Mouse (Mus musculus) spleen, postnatal 4 days (tissue): ENCODE data around the gene Arrdc2.

Experiments
- DNase-seq, 2 experiments: peaks; one replicate each; pipeline ENCODE4 v3.0.0; 2022; ENCODE audit warnings: low spot score in 2 of 2

Arrdc2 gene

DNA sequence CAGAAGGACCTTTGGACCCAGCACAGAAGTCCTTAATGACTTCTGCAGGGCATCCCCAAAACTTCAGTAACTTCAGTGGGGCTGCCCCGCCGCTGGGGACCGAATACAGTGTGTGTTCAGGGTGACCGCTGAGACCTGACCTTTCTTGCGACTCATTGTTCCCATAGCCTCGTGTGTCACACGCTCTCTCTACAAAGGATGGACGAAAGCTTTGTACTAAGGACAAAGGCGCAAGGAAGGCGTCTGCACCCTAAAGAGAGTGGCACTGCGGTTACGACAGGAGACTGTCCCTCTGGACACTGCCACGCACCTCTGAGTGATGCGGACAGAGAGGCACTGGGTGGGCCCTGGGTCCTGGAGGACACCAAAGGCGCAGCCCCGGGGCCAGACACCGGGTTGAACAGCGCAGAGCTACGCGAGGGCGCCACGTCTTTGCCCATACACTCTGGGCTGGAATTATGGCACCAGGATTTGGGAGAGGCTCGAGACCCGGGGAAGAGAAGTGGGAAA lies 25.2 kb upstream of the Arrdc2 start:
- DNase-seq, result peak in 1 of 2 experiments; percentile 70

DNA sequence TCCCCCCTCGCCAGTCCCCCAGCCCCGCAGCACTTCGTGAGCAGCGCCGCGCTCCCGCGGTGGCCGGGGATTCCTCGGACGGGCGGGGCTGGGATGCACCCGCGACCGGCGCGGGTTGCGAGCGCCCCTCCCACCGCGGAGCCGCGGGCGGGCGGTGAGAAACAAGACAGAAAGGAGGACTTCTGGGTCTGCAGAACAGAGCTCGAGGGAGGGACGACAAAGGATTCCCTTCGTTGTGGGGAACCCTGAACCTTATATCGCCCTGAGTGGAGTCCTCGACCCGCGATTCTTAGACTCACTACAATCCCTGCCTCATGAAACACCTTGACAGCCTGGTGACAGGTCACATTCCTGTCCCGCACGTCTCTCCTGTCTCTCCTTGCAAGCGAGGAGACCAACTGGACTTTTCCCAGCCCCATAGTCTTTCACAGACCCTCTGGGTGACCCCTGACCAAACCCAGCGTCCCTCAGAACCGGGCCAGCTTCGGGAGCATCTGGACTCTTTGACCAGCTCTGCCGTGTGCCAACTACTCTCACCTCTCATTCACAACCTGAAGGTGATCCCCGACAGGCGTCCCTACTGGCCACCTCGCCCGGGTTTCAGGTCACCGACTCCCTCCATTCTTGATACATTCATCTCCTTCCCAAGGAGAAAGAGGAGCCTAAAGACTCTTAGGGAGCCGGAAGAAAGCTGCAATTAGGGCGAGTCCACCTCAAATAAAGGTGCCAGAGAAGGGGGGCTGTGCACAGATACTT lies 24.6 kb upstream of the Arrdc2 start:
- DNase-seq, result peak in 1 of 2 experiments; percentile 68

DNA sequence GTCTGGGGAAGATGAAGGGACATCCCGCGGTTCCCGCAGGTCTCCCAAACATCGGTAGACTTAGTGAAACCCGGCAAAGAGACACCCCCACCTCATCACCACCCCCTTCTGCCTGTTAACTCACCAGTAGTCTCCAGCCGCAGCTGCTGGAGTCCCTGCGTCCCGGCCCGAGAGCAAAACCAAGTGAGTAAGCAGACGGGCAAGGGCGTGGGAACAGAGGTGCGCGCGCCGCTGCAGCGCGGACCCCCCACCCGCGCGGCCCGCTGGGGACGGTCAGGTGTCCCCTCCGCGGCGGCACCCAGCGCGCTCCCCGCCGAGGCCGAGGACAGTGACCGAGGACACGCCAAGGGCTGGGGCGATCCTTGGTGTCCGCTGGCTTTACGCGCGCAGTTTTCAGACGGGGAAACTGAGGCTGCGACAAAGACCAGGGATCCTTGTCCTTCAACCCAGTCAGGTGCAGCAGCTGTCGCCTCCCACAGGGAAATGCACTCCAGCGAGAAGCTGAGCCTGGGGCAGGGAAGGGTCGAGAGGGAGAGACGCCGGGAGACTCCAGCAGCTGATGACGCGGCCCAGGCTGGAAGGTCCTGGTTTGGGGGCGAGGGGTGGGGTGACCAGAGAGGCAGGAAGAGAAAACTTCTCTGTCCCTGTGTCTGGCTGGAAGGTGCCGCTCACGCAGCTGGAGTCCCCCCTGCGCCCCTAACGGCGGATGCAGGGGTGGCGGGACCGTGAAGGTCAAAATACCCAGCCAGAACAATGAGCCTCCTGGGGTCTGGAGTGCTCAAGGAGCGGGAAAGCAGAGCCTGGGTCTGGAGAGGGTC lies 23.5 kb upstream of the Arrdc2 start, which contains the start of gene Kcnn1:
Kcnn1 (minus strand) TSS at position 435 of the 818 bp plus-strand sequence.
- DNase-seq, result peak in 1 of 2 experiments; percentile 68

DNA sequence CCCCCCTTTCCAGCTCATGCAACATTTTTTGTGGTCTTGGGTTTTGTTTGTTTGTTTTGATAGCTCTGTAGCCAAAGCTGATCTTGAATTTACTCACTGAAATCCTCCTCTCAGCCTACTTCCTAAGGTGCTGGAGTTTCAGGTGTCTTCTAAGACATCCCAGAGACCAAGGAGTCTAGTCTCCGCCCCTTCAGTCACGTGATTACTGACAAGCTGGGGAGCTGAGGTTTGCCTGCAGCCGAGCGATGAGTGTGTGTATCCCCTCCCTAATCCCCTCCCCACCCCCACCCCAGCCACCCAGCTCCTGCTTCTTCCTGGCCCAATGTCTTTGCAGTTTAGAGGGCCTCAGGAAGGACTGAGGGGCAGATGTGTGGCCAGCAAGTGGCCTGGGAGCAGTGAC lies 18.0 kb upstream of the Arrdc2 start:
- DNase-seq, result no peak

DNA sequence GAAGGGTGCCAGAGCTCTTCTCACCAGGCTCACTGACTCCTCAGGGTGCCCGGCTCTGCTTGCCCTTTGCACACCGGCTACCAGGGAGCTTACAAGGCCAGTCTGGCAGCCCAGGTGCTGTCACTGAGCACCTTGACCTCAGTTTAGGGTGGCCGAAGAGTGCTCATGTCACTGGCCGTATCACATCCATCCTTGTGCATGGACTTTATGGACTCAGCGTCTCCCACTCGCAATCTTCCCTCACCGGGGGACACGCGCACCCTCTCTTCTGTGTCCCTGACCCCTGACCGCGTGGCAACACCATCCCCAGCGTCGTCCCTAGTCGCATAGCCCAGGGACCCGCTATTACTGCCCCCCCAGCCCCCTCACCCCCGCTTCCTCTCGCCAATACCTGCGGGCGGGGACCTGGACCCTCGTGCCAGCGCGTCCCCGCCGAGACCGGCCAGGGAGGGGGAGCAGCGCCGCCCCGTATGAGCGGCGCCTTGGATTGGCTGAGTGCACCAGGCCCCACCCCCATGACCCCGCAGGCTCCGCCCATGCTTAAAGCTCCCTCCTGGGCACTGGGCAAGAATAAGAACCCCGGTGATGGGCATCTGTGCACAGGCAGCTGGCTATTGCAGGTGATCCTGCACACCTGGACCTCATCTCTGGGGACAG lies 17.1 kb upstream of the Arrdc2 start:
- peak; percentile 68 to 82 for DNase-seq

DNA sequence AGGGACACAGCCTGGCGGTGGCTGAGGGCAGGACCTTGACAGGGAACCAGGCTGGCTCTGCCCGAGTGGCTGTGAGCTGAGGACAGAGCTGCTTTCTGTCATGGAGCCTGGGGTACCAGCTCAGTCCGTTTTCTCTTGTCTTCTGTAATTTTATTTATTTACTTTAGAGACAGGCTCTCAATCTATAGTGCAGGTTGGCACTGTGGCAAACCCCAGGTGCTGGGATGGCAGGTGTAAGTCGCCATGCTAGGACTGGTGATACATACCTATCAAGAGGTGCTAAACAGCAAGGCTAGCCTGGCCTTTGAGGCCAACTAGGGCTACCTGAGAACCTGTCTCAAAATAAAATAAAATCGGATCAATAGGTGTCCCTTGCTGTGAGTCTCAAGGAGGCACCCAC lies 16.5 kb upstream of the Arrdc2 start:
- no peak for DNase-seq

DNA sequence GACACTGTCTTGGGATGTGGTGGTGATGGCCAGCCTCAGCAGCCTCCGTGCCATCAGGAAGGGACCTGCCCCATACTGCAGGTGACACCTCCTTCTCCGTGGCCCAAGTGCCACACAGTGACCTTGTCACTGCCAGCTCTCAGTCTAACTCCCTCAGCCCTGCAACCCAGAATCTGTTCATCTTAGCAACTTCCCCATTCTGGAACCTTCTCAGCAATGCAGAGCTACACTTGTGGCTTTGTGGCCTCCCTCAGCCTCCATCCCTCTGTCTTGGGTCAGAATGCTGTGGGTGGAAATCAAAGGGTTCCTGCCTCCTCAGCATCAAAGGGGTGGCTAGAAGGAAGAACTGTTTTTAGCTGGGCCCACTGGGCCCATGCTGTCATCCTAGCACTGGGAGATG lies 14.3 kb upstream of the Arrdc2 start:
- peak in 1 of 2 experiments; percentile 63 for DNase-seq

DNA sequence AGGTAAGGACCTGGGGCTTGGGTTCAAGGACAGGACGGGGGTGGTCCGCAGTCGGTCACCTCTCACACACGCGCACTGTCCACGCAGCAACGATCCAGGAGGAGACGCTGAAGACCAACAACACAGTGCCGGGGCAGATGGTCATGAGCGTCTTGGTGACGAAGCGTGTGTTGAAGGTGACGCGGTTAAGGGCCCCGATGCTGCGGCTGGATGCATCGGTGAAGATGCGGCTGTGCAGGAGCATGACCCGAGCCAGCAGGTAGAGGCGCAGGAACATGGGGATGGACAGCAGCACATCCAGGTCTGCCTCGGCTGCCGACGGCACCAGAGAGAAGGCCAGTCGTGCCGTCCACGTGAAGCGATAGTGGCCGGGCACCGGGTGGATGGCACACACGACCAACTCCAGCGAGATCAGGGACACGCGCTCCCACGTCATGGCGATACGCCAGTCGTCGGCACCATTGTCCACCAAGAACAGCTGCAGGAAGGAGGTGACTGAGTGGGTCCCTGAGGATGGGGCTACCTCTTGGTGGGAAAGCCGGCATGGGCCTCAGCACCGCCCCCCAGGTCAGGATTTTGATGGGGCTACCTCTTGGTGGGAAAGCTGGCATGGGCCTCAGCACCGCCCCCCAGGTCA lies 13.2 kb upstream of the Arrdc2 start:
- DNase-seq, result peak in 1 of 2 experiments; percentile 62

DNA sequence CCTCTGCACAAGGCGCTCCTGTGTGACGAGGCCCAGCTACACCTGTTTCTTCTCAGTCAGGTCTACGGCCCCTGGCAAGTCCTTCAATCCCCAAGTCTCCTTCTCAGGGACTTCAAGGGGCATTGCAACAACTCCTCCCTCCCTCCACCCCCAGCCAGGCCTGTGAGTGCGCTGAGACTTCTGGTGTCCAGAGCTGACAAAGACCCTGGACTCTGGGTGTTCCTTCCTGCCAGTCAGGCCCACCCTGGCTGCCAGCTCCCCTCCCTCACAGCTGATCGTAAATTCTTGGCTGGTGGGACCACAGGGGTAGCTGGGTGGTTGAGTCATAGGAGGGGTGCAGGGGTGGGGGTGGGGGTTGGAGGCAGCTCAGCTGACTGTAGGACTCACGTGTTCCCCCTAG lies 12.3 kb upstream of the Arrdc2 start:
- no peak for DNase-seq

DNA sequence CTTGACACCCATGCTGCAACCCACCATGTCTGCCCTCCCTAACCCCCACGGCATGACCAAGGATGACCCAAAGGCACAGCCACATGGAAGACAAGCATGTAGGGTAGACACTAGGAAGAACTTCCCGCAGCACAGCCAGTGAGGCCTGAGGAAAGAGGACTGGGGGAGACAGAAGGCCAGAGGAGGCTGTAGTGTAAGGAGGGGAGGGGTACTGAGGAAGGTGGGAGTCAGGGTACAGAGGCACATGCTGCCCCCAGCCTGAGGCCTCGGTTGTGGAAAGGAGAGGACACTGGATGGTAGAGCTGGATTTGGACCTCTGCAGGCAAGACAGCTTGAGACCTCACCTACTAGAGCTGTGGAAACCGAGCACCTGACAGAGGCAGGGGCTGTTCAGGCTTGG lies 11.4 kb upstream of the Arrdc2 start:
- peak in 1 of 2 experiments; percentile 59 for DNase-seq

DNA sequence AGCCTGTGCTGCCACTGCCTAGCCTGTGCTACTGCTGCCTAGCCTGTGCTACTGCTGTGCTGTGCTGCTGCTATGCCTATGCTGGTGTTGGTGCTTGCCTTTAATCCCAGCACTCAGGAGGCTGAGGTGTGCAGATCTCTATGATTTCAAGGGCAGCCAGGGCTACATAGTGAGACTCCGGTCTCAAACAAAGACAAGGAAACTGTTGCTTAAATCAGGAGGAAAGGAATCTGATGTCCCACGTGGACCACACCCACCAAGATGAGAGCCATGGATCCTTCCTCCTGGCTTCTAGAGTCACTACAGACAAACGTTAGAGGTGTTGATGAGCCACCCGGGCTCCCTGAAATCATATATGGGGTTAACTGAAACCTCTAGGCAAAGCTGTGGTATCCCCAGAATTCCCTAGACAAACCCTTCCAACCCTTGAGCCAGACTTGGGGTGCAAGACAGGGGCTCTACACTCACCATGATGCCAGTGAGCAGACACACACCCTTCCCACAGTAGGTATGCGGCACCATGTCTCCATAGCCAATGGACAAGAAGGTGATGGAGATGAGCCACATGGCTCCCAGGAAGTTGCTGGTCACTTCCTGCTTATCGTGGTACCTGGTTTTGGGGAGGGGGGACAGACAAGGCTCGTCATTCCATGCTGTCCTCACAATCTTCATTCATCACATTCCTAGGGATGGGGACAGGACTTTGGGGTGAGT lies 10.8 kb upstream of the Arrdc2 start:
- DNase-seq, result no peak

DNA sequence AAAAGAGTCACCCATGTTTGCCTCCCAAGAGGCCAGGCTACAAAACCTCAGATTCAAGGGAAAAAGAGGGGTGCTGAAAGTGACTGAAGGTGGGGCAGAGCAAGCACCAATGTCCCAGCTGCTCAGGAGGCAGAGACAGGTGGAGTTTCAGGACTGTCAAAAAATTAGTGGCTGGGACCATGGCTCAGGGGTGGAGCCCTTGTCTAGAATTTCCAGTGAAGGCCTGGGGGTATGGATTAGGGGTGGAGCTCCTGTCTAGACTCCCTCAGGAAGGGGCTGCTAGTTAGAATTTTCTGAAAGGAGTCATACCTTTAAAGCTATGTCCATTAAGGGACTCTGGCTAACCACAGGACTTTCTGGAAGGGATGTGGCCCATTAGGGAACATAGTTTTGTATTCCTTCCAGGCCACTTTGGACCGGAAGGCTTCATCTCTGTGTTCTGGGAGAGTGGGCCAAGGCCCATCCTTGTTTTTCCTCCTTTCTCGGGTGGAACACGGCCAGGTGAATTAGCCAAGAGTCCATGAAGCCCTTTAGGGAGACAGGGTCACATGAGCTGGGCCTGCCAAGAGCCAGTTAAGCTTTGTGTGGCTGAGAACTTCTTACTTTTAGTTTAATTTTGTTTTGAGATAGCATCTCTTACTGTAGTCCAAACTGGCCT lies 9.9 kb upstream of the Arrdc2 start:
- no peak for DNase-seq

DNA sequence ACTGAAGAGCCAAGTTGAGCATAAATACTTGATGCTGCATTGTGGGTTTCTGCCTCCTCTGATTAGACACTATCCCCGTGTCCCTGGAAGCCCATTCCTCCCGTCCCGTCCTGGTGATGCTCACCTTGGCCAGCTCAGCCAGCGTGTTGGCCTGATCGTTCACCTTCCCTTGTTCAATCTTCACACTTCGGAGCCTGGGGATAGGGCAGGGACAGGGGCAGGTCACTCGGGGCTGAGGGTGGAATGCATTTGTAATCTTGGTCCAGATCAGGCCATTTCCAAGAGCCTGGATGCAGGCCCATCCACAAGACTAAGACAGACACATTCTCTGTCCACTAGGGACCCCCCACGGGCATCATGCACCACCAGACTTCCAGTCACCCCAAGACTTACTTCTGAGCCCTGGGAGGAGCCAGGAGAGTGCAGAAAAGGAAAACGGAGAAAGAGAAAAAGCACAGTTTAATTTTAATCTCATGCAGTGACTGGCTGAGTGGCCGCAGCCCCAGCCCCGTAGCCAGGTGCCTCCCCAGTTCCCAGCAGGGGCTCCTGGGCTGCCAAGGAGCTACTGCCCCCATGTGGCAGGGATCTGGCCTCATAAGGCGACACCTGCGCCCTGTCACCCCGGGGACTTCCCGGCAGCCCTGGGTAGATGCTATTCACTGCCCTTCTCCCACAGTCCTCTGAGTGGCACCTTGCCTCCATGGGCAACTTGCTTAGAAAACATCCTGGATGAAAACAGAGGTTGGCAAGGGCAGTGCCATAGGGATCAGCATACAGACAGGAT lies 7.0 kb upstream of the Arrdc2 start:
- DNase-seq, result peak; percentile 53 to 74

DNA sequence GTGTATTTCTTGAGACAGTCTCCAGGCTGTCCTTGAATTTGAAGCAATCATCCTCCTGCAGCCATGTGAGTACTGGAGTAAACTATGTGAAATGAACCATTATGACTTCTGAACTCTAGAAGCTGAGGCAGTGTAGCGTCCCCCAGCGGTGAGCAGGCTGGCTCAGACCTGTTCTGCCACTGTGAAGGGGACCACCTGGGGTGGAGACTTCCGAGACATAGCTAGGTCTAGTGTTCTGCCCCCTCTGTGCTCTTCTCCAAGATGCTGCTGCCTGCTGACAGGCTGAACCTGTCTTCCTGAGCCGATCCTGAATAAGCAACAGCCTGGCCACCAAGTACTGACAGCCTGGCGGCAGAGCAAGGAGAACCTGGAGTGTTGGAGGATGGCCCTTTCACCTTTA lies 5.6 kb upstream of the Arrdc2 start:
- DNase-seq, result peak in 1 of 2 experiments; percentile 63

DNA sequence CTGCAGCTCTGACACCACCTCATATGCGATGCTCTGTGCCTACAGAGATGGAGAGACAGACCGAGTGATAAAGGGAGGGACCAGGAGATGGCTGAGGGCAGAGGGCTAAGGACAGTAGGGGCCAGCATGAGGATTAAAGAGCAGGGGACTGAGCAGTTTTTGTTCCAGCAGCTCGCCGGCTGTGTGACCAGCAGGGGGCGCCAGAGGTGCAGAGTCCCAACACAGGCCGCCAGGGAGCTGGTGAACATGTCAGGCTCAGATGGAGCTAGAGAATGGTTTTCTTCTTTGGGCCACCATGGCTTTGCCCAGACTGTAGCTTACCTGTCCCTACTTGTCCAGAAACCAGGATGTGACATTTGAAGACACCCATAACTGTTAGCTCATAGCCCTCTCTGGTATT lies 5.0 kb upstream of the Arrdc2 start:
- peak; percentile 95 to 100 for DNase-seq

DNA sequence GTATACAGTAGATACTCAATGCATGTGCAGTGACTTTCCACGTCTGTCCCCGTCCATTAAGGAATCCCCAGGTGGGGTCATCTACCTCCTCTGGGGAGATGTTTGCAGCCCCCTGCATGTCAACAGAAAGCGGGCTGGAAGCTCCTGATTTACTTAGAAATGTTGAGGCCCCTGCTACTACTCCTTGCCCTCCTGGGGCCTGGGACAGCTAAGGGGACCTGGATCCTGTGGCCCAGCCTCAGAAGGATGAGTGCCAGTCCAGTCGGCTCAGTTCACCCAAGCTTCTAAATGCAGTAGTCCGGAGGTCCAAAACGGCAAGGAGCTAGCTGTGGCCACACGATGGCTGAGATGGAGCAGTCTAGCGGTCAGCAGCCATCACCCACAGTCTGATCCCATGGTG lies 4.4 kb upstream of the Arrdc2 start:
- no peak for DNase-seq

DNA sequence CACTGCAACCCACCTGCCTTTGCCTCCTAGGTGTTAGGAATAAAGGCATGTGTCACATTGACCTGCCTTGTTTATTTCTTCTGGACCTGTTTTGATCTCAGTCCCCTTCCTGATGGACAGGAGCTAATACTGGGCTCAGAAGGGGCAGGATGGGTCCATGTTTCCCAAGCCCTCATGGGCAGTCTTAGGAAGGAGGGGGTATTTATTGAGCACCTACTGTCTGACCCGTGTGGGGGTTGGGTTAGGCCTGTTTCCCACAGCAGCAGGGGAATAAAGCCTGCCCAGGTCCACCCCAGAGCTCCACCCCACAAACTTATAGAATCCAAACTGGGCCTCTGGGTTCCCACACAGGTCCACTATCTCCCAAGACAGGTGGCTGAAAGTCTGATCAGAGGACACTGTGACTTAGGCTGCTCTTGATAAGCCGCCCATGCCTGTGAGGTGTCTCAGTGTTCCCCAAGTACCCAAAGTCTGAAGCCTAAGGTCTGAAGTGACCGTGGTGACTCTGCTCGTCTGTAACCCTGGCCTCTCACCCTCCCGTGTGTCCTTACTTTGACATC lies 3.8 kb upstream of the Arrdc2 start:
- peak; percentile 73 to 80 for DNase-seq

DNA sequence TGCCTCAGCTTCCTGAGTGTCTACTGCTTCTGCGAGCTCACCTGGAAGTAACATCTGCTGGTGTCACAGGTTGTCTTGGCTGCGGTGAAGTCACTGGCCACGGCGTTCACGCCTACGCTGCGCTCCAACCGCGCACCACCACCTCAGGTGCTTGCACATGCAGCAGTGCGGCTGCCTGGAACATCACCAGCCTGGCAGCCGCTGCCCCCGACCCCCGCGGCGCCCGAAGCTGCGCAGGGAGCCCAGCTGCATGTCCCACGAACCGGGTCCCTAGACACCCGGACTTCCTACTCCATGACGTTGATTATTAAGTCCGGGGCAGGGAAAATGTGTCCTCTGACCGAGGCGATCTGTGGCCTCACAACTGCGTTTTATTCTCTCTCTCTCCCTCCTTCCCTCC lies 3.0 kb upstream of the Arrdc2 start:
- DNase-seq, result peak in 1 of 2 experiments; percentile 72
